Mouse (Mus musculus): ENCODE measurements around the gene Vwa7. TPM values are rescaled to one million over a fixed set of nuclear protein-coding genes. Genes with fewer than 3 reads are reported as not detected.

The Vwa7 gene
- polyA plus RNA-seq, 1 experiment: 0.29 TPM

GRCm38 (mm10) chr17:35061299-35061698 lies 44.9 kb downstream of the Vwa7 start:
- Histone ChIP-seq H3K27ac (ENCODE audit: insufficient read depth, low read length) (no peak overlapping the region), H3K4me1 (ENCODE audit: control insufficient read depth, insufficient read depth, low read length) (no peaks in the 10 kb centered on the region), H3K4me3 (ENCODE audit: insufficient read depth, low read length) (no peak overlapping the region)
- no peak for TF ChIP-seq POLR2A (IDR thresholded peaks at IDR 0.05; ENCODE audit: extremely low read depth, insufficient read depth, low read length)
- TF ChIP-seq CTCF (IDR thresholded peaks at IDR 0.05; ENCODE audit: extremely low read depth, insufficient read depth, low read length): no peak

GRCm38 (mm10) chr17:35063466-35063865 lies 47.1 kb downstream of the Vwa7 start:
- Histone ChIP-seq H3K27ac (ENCODE audit: insufficient read depth, low read length) (no peak overlapping the region), H3K4me1 (ENCODE audit: control insufficient read depth, insufficient read depth, low read length) (no peaks in the 10 kb centered on the region), H3K4me3 (ENCODE audit: insufficient read depth, low read length) (no peak overlapping the region)
- TF ChIP-seq CTCF (IDR thresholded peaks at IDR 0.05; ENCODE audit: extremely low read depth, insufficient read depth, low read length) (no peak), POLR2A (IDR thresholded peaks at IDR 0.05; ENCODE audit: extremely low read depth, insufficient read depth, low read length) (no peak)

GRCm38 (mm10) chr17:35064378-35064877 lies 48.0 kb downstream of the Vwa7 start:
- TF ChIP-seq POLR2A (IDR thresholded peaks at IDR 0.05; ENCODE audit: extremely low read depth, insufficient read depth, low read length) (no peak), CTCF (IDR thresholded peaks at IDR 0.05; ENCODE audit: extremely low read depth, insufficient read depth, low read length) (no peak)
- Histone ChIP-seq H3K4me1 (ENCODE audit: control insufficient read depth, insufficient read depth, low read length) (no peaks in the 10 kb centered on the region), H3K4me3 (ENCODE audit: insufficient read depth, low read length) (no peak overlapping the region), H3K27ac (ENCODE audit: insufficient read depth, low read length) (no peak overlapping the region)

GRCm38 (mm10) chr17:35064951-35065947 lies 48.9 kb downstream of the Vwa7 start, which contains the start of gene Ly6g6c:
Ly6g6c (plus strand) TSS chr17:35065388.
- no peak for TF ChIP-seq POLR2A (IDR thresholded peaks at IDR 0.05; ENCODE audit: extremely low read depth, insufficient read depth, low read length)
- TF ChIP-seq CTCF (IDR thresholded peaks at IDR 0.05; ENCODE audit: extremely low read depth, insufficient read depth, low read length): no peak
- Histone ChIP-seq H3K4me3 (ENCODE audit: insufficient read depth, low read length) (no peak within 1 kb of the TSS), H3K27ac (ENCODE audit: insufficient read depth, low read length) (no peak within 1 kb of the TSS), H3K4me1 (ENCODE audit: control insufficient read depth, insufficient read depth, low read length) (no peaks in the 10 kb centered on the region)

GRCm38 (mm10) chr17:35066084-35066483 lies 49.7 kb downstream of the Vwa7 start, which contains the start of gene Mpig6b:
Mpig6b (minus strand) TSS chr17:35066184.
- H3K4me1 ChIP-seq (ENCODE audit: control insufficient read depth, insufficient read depth, low read length): no peaks in the 10 kb centered on the region
- H3K27ac ChIP-seq (ENCODE audit: insufficient read depth, low read length): no peak within 1 kb of the TSS
- TF ChIP-seq POLR2A (IDR thresholded peaks at IDR 0.05; ENCODE audit: extremely low read depth, insufficient read depth, low read length) (no peak), CTCF (IDR thresholded peaks at IDR 0.05; ENCODE audit: extremely low read depth, insufficient read depth, low read length) (no peak)
- H3K4me3 ChIP-seq (ENCODE audit: insufficient read depth, low read length): no peak within 1 kb of the TSS

GRCm38 (mm10) chr17:35068213-35068914 lies 52.0 kb downstream of the Vwa7 start:
- Histone ChIP-seq H3K27ac (ENCODE audit: insufficient read depth, low read length) (no peak overlapping the region), H3K4me1 (ENCODE audit: control insufficient read depth, insufficient read depth, low read length) (no peaks in the 10 kb centered on the region), H3K4me3 (ENCODE audit: insufficient read depth, low read length) (no peak overlapping the region)
- TF ChIP-seq POLR2A (IDR thresholded peaks at IDR 0.05; ENCODE audit: extremely low read depth, insufficient read depth, low read length): no peak
- no peak for TF ChIP-seq CTCF (IDR thresholded peaks at IDR 0.05; ENCODE audit: extremely low read depth, insufficient read depth, low read length)

- no peak overlapping the region for H3K4me3 ChIP-seq (ENCODE audit: insufficient read depth, low read length)
- TF ChIP-seq POLR2A (IDR thresholded peaks at IDR 0.05; ENCODE audit: extremely low read depth, insufficient read depth, low read length): no peak
- TF ChIP-seq CTCF (IDR thresholded peaks at IDR 0.05; ENCODE audit: extremely low read depth, insufficient read depth, low read length): 0 out of 2 replicates have a peak, but pooled peaks have one; percentile 10
Measured at GRCm38 (mm10) chr17:35070556-35071229, 54.3 kb downstream of the Vwa7 start.

GRCm38 (mm10) chr17:35071454-35071853 lies 55.1 kb downstream of the Vwa7 start:
- Histone ChIP-seq H3K4me1 (ENCODE audit: control insufficient read depth, insufficient read depth, low read length) (no peaks in the 10 kb centered on the region), H3K4me3 (ENCODE audit: insufficient read depth, low read length) (no peak overlapping the region), H3K27ac (ENCODE audit: insufficient read depth, low read length) (no peak overlapping the region)
- no peak for TF ChIP-seq CTCF (IDR thresholded peaks at IDR 0.05; ENCODE audit: extremely low read depth, insufficient read depth, low read length)
- TF ChIP-seq POLR2A (IDR thresholded peaks at IDR 0.05; ENCODE audit: extremely low read depth, insufficient read depth, low read length): no peak

More at GRCm38 (mm10) chr17:35070556-35071229, 54.3 kb downstream of the Vwa7 start:
- no peak overlapping the region for H3K27ac ChIP-seq (ENCODE audit: insufficient read depth, low read length)
- no peaks in the 10 kb centered on the region for H3K4me1 ChIP-seq (ENCODE audit: control insufficient read depth, insufficient read depth, low read length)

- TF ChIP-seq CTCF (IDR thresholded peaks at IDR 0.05; ENCODE audit: extremely low read depth, insufficient read depth, low read length): no peak
- no peak for TF ChIP-seq POLR2A (IDR thresholded peaks at IDR 0.05; ENCODE audit: extremely low read depth, insufficient read depth, low read length)
- no peak overlapping the region for H3K27ac ChIP-seq (ENCODE audit: insufficient read depth, low read length)
- no peaks in the 10 kb centered on the region for H3K4me1 ChIP-seq (ENCODE audit: control insufficient read depth, insufficient read depth, low read length)
- H3K4me3 ChIP-seq (ENCODE audit: insufficient read depth, low read length): no peak overlapping the region
Measured at GRCm38 (mm10) chr17:35074097-35074496, 57.7 kb downstream of the Vwa7 start.

Other genes starting within 250 kb of the Vwa7 start
- not detected in 2 replicates for gene Cyp21a1, start 212.0 kb upstream of the Vwa7 start, polyA plus RNA-seq (2012; rRNA removed)
- 80.0 and 80.7 TPM in 2 replicates for gene Stk19, start 179.6 kb upstream of the Vwa7 start, polyA plus RNA-seq (2012; rRNA removed)
- 53.1 and 55.5 TPM in 2 replicates for gene Dxo, start 179.6 kb upstream of the Vwa7 start, polyA plus RNA-seq (2012; rRNA removed)
- 74.0 and 81.2 TPM in 2 replicates for gene Skiv2l, start 166.4 kb upstream of the Vwa7 start, polyA plus RNA-seq (2012; rRNA removed)
- gene Nelfe, start 166.2 kb upstream of the Vwa7 start, polyA plus RNA-seq (2012; rRNA removed): 56.3 and 65.8 TPM in 2 replicates
- gene Cfb, start 154.1 kb upstream of the Vwa7 start, polyA plus RNA-seq (2012; rRNA removed): 0.08 and 0.32 TPM in 2 replicates
- 4.8 and 4.9 TPM in 2 replicates for gene Zbtb12, start 137.1 kb upstream of the Vwa7 start, polyA plus RNA-seq (2012; rRNA removed)
- 0.04 and 0.13 TPM in 2 replicates for gene Gm20547, start 134.5 kb upstream of the Vwa7 start, polyA plus RNA-seq (2012; rRNA removed)
- 3.2 and 3.4 TPM in 2 replicates for gene C2, start 118.3 kb upstream of the Vwa7 start, polyA plus RNA-seq (2012; rRNA removed)
- 247 and 264 TPM in 2 replicates for gene Ehmt2, start 118.1 kb upstream of the Vwa7 start, polyA plus RNA-seq (2012; rRNA removed)
- gene Slc44a4, start 102.1 kb upstream of the Vwa7 start, polyA plus RNA-seq (2012; rRNA removed): 0.46 and 0.49 TPM in 2 replicates
- gene Neu1, start 85.3 kb upstream of the Vwa7 start, polyA plus RNA-seq (2012; rRNA removed): 49.4 and 50.5 TPM in 2 replicates
- gene Hspa1b, start 57.3 kb upstream of the Vwa7 start, polyA plus RNA-seq (2012; rRNA removed): 8.4 and 11.6 TPM in 2 replicates
- gene Gm20481, start 46.7 kb upstream of the Vwa7 start, polyA plus RNA-seq (2012; rRNA removed): not detected in 2 replicates
- 12.0 and 14.0 TPM in 2 replicates for gene Hspa1a, start 44.4 kb upstream of the Vwa7 start, polyA plus RNA-seq (2012; rRNA removed)
- gene Hspa1l, start 43.9 kb upstream of the Vwa7 start, polyA plus RNA-seq (2012; rRNA removed): 0.50 and 0.59 TPM in 2 replicates
- 36.9 and 37.2 TPM in 2 replicates for gene Lsm2, start 34.7 kb upstream of the Vwa7 start, polyA plus RNA-seq (2012; rRNA removed)
- 43.7 and 46.6 TPM in 2 replicates for gene Vars, start 15.6 kb upstream of the Vwa7 start, polyA plus RNA-seq (2012; rRNA removed)
- gene Sapcd1, start 11.4 kb downstream of the Vwa7 start, polyA plus RNA-seq (2012; rRNA removed): 0.94 and 0.96 TPM in 2 replicates
- gene Msh5, start 30.2 kb downstream of the Vwa7 start, polyA plus RNA-seq (2012; rRNA removed): 0.58 and 0.72 TPM in 2 replicates
- gene Clic1, start 33.4 kb downstream of the Vwa7 start, polyA plus RNA-seq (2012; rRNA removed): 18.4 and 18.7 TPM in 2 replicates
- gene Ddah2, start 42.5 kb downstream of the Vwa7 start, polyA plus RNA-seq (2012; rRNA removed): 25.1 and 26.8 TPM in 2 replicates
- not detected in 2 replicates for gene Ly6g6c, start 48.8 kb downstream of the Vwa7 start, polyA plus RNA-seq (2012; rRNA removed)
- gene Mpig6b, start 49.6 kb downstream of the Vwa7 start, polyA plus RNA-seq (2012; rRNA removed): not detected in 2 replicates
- 4.8 and 5.5 TPM in 2 replicates for gene Ly6g6e, start 60.3 kb downstream of the Vwa7 start, polyA plus RNA-seq (2012; rRNA removed)
- gene Ly6g6d, start 61.5 kb downstream of the Vwa7 start, polyA plus RNA-seq (2012; rRNA removed): 1.8 and 3.6 TPM in 2 replicates
- gene Ly6g6f, start 69.0 kb downstream of the Vwa7 start, polyA plus RNA-seq (2012; rRNA removed): 0.44 and 1.1 TPM in 2 replicates
- gene Abhd16a, start 72.7 kb downstream of the Vwa7 start, polyA plus RNA-seq (2012; rRNA removed): 147 and 159 TPM in 2 replicates
- gene Ly6g5c, start 91.7 kb downstream of the Vwa7 start, polyA plus RNA-seq (2012; rRNA removed): not detected in 2 replicates
- gene Ly6g5b, start 98.8 kb downstream of the Vwa7 start, polyA plus RNA-seq (2012; rRNA removed): 0.91 and 1.3 TPM in 2 replicates
- gene Gpank1, start 104.9 kb downstream of the Vwa7 start, polyA plus RNA-seq (2012; rRNA removed): 20.4 and 21.0 TPM in 2 replicates
- gene Csnk2b, start 105.5 kb downstream of the Vwa7 start, polyA plus RNA-seq (2012; rRNA removed): 191 and 200 TPM in 2 replicates
- 9.6 and 10.3 TPM in 2 replicates for gene D17H6S53E, start 109.8 kb downstream of the Vwa7 start, polyA plus RNA-seq (2012; rRNA removed)
- gene Apom, start 115.5 kb downstream of the Vwa7 start, polyA plus RNA-seq (2012; rRNA removed): 0.13 TPM in 2 replicates
- 194 and 212 TPM in 2 replicates for gene Bag6, start 118.6 kb downstream of the Vwa7 start, polyA plus RNA-seq (2012; rRNA removed)
- gene Prrc2a, start 148.3 kb downstream of the Vwa7 start, polyA plus RNA-seq (2012; rRNA removed): 269 and 273 TPM in 2 replicates
- 13.0 and 13.2 TPM in 2 replicates for gene Aif1, start 159.5 kb downstream of the Vwa7 start, polyA plus RNA-seq (2012; rRNA removed)
- 18.9 and 20.2 TPM in 2 replicates for gene Lst1, start 171.9 kb downstream of the Vwa7 start, polyA plus RNA-seq (2012; rRNA removed)
- 0.71 and 1.5 TPM in 2 replicates for gene Ltb, start 177.9 kb downstream of the Vwa7 start, polyA plus RNA-seq (2012; rRNA removed)
- gene Tnf, start 185.4 kb downstream of the Vwa7 start, polyA plus RNA-seq (2012; rRNA removed): 0.06 and 0.11 TPM in 2 replicates
- 0.19 and 0.32 TPM in 2 replicates for gene Lta, start 188.8 kb downstream of the Vwa7 start, polyA plus RNA-seq (2012; rRNA removed)
- gene Gm16181, start 204.3 kb downstream of the Vwa7 start, polyA plus RNA-seq (2012; rRNA removed): not detected in 2 replicates
- 765 and 777 TPM in 2 replicates for gene Atp6v1g2, start 217.1 kb downstream of the Vwa7 start, polyA plus RNA-seq (2012; rRNA removed)
- 12.2 and 13.8 TPM in 2 replicates for gene Nfkbil1, start 219.2 kb downstream of the Vwa7 start, polyA plus RNA-seq (2012; rRNA removed)
- 382 and 400 TPM in 2 replicates for gene Ddx39b, start 225.2 kb downstream of the Vwa7 start, polyA plus RNA-seq (2012; rRNA removed)
- 64.1 and 72.6 TPM in 2 replicates for gene H2-D1, start 246.2 kb downstream of the Vwa7 start, polyA plus RNA-seq (2012; rRNA removed)

All from cortical plate, adult 2 months (tissue).